ENCODE assay signal across 15 mouse cellular contexts in genomic region chr9:66212088-66212487, GRCm38 (mm10). TPM values are rescaled to one million over a fixed set of nuclear protein-coding genes. Genes with fewer than 3 reads are reported as not detected.
A peak's percentile ranks its signal among the peaks of the same experiment; 100 is the strongest.
DNase-seq lines count a peak whose midpoint lies in the region; ATAC-seq and TF ChIP-seq lines count a peak whose summit lies in the region.
"Had no signal": no experiment of that assay in that cellular context is flagged by ENCODE, and none has a peak within 500 bp of the region (broad histone marks: within the 10 kb centered on the region; RNA-seq: fewer than 3 reads in every experiment).

No protein-coding gene starts in this region.

- no peaks in the 10 kb centered on the region for H3K36me3 ChIP-seq in heart, embryonic 11.5 days (ENCODE audit: control insufficient read depth, insufficient read depth, low read length)
- no peaks in the 10 kb centered on the region for H3K36me3 ChIP-seq in liver, embryonic 12.5 days
- no peaks in the 10 kb centered on the region for H3K36me3 ChIP-seq in liver, embryonic 14.5 days (replicated peaks; ENCODE audit: control insufficient read depth, insufficient read depth, low read depth)
- H3K36me3 ChIP-seq: embryonic facial prominence, embryonic 15.5 days; forebrain, embryonic 12.5 days had no signal

- no peaks in the 10 kb centered on the region for H3K27me3 ChIP-seq in heart, embryonic 11.5 days (ENCODE audit: control insufficient read depth, insufficient read depth, low read length)
- 0 out of 2 replicates have a peak, but pooled peaks cover 8% of the 10 kb centered on the region for H3K27me3 ChIP-seq in liver, embryonic 12.5 days (replicated peaks)
- H3K27me3 ChIP-seq in liver, embryonic 14.5 days (ENCODE audit: control insufficient read depth, insufficient read depth, low read length): no peaks in the 10 kb centered on the region
- H3K27me3 ChIP-seq: embryonic facial prominence, embryonic 15.5 days; forebrain, embryonic 12.5 days had no signal

- peaks cover 36% of the 10 kb centered on the region for H3K4me1 ChIP-seq in heart, embryonic 11.5 days (ENCODE audit: control insufficient read depth, insufficient read depth, low read length)
- peaks cover 64% of the 10 kb centered on the region for H3K4me1 ChIP-seq in liver, embryonic 12.5 days
- H3K4me1 ChIP-seq in liver, embryonic 14.5 days (replicated peaks; ENCODE audit: control insufficient read depth in 2 of 2, insufficient read depth in 2 of 2, low read length in 1 of 2): peaks cover 37 to 42% of the 10 kb centered on the region in 2 experiments

- ATAC-seq in heart, embryonic 11.5 days (replicated peaks; ENCODE audit: insufficient number of reproducible peaks, low FRiP score, low TSS enrichment): no peak
- no peak for ATAC-seq in liver, embryonic 12.5 days
- ATAC-seq in liver, embryonic 14.5 days (ENCODE audit: insufficient read depth): no peak

- no peak overlapping the region for H3K4me3 ChIP-seq in heart, embryonic 11.5 days (ENCODE audit: low read depth, low read length)
- H3K4me3 ChIP-seq in liver, embryonic 12.5 days: no peak overlapping the region
- no peak overlapping the region for H3K4me3 ChIP-seq in liver, embryonic 14.5 days (ENCODE audit: insufficient read depth in 1 of 2, low read depth in 2 of 2, low read length in 2 of 2)
- H3K4me3 ChIP-seq: embryonic facial prominence, embryonic 15.5 days; forebrain, embryonic 12.5 days had no signal

- no peaks in the 10 kb centered on the region for H3K9me3 ChIP-seq in heart, embryonic 11.5 days (replicated peaks; ENCODE audit: control insufficient read depth, low read length)
- no peaks in the 10 kb centered on the region for H3K9me3 ChIP-seq in liver, embryonic 12.5 days (replicated peaks)
- no peaks in the 10 kb centered on the region for H3K9me3 ChIP-seq in liver, embryonic 14.5 days (ENCODE audit: control insufficient read depth, low read length)
- H3K9me3 ChIP-seq: embryonic facial prominence, embryonic 15.5 days; forebrain, embryonic 12.5 days; G1E had no signal

- H3K27ac ChIP-seq in heart, embryonic 11.5 days (ENCODE audit: low read depth, low read length): 0 out of 2 replicates have a peak overlapping the region, but pooled peaks have one; percentile 71
- peak overlapping the region; percentile 75 for H3K27ac ChIP-seq in liver, embryonic 12.5 days
- H3K27ac ChIP-seq in liver, embryonic 14.5 days: peak overlapping the region; percentile 74
- H3K27ac ChIP-seq: embryonic facial prominence, embryonic 15.5 days; forebrain, embryonic 12.5 days had no signal

- DNase-seq in heart, adult 8-10 months (ENCODE audit: low spot score): no peak
- DNase-seq in liver: no peak
- DNase-seq in liver, embryonic 14.5 days (ENCODE audit: low read depth in 3 of 3, low spot score in 3 of 3): no peak
- DNase-seq in thymus, postnatal 36 days: no peak
- DNase-seq in adrenal gland, postnatal 14 days: no peak
- DNase-seq: adrenal gland, adult 2 months; cerebellum, adult 18-20 months; kidney, postnatal 14 days; thymus, postnatal 25 days had no signal

- H3K9ac ChIP-seq in heart, embryonic 11.5 days (ENCODE audit: low read depth, low read length): no peak overlapping the region
- H3K9ac ChIP-seq in liver, embryonic 12.5 days: 0 out of 2 replicates have a peak overlapping the region, but pooled peaks have one; percentile 56
- no peak overlapping the region; the same call in 1 of the 2 replicates for H3K9ac ChIP-seq in liver, embryonic 14.5 days (replicated peaks)
- H3K9ac ChIP-seq: embryonic facial prominence, embryonic 15.5 days; forebrain, embryonic 12.5 days; lung, embryonic 14.5 days had no signal

- no peak overlapping the region for H3K4me2 ChIP-seq in heart, embryonic 11.5 days
- H3K4me2 ChIP-seq in liver, embryonic 12.5 days: no peak overlapping the region
- peak overlapping the region; percentile 80; the same call in 1 of the 2 replicates for H3K4me2 ChIP-seq in liver, embryonic 14.5 days (ENCODE audit: low read depth)
- H3K4me2 ChIP-seq: embryonic facial prominence, embryonic 15.5 days; forebrain, embryonic 12.5 days; lung, embryonic 14.5 days had no signal

- no peak for TF ChIP-seq EP300 in liver, embryonic 14.5 days (IDR thresholded peaks at IDR 0.05; ENCODE audit: low read depth)

- 73% methylated on average over 2 of the region's 2 CpGs for WGBS in heart, embryonic 11.5 days (ENCODE audit: insufficient replicate concordance)
- 54% methylated on average over 2 of the region's 2 CpGs for WGBS in liver, embryonic 12.5 days (ENCODE audit: insufficient replicate concordance)
- WGBS in liver, embryonic 14.5 days (ENCODE audit: insufficient replicate concordance): 73% methylated on average over 2 of the region's 2 CpGs

- TF ChIP-seq CTCF in liver, embryonic 14.5 days (IDR thresholded peaks at IDR 0.05; ENCODE audit: low read depth): no peak

RNA-seq across cellular contexts. Expression of gene Dapk2, which starts 54.1 kb away (rescaled TPM):
- polyA plus RNA-seq in heart, embryonic 11.5 days (2014; fragmentation: Nextera tagmentation; extraction: Ambion mirVana): 9.8 and 11.2 TPM in 2 replicates
- 1 to 10 TPM; 3.5 to 8.0 (median 4.8) TPM for total RNA-seq in heart, adult 8-10 months (2022)
- 12.3 and 16.4 TPM in 2 replicates for polyA plus RNA-seq in liver, embryonic 12.5 days (2016; fragmentation: Nextera tagmentation; extraction: Ambion mirVana)
- polyA plus RNA-seq in liver, embryonic 14.5 days (2012; rRNA removed): 7.3 and 11.7 TPM in 2 replicates
- polyA plus RNA-seq in liver, embryonic 14.5 days (2014; fragmentation: Nextera tagmentation; extraction: Ambion mirVana): 24.6 and 25.2 TPM in 2 replicates
- total RNA-seq in adrenal gland, postnatal 14 days (2021): 9.2 and 9.6 TPM in 2 replicates
